Mouse (Mus musculus): Measurements from ENCODE around the gene Rtl8c.
"Not testable (repeated sequence)": the region's sequence is repeated elsewhere in the genome, so short reads cannot be mapped to it uniquely, and the experiment has no call there.

Rtl8c gene

DNA sequence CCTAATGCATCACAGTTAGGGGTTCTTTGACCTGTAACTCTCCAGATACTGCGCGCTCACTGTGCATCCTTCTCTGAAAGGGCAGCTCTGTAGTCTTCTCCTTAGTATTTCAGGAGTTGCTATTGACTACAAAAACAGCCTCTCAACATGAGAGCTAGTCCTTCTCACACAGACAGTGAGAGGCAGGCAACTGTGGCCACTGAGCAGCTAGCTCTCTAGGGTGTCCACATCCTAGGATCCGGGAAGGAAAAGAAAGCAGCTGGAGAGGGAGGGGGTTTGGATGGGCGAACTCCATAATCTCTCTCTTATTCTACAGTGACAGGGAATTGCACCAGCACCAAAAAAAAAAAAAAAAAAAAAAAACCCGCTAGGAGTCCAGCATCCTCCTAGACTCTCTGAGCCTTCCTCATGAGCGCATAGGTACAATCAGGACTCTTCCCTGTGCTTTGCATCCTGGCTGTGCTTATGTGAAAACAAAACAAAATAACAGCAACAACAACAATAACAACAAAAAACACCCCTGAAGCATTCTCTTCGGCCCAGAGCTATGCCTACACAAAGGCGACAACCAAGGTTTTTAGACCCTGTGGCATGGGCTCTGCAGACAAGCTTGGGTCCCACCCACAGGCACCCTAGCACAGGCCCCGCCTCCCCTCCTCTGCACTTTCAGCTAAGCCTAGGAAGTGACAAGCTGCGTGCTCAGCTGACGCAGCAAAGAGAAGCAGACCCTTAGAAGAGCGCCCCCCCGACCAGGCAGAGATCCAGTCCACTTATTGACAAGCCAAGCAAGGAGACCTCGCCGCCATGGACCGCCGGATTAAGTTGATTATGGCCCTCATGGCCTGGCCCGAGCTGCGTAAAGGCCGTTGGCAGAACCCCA, at the start of gene Rtl8c:
Gene Rtl8c, plus strand, starts transcription at position 791 of the 880 bp plus-strand sequence.
- no peak for DNase-seq (ENCODE audit: extremely low read depth, low read depth, low spot score)

DNA sequence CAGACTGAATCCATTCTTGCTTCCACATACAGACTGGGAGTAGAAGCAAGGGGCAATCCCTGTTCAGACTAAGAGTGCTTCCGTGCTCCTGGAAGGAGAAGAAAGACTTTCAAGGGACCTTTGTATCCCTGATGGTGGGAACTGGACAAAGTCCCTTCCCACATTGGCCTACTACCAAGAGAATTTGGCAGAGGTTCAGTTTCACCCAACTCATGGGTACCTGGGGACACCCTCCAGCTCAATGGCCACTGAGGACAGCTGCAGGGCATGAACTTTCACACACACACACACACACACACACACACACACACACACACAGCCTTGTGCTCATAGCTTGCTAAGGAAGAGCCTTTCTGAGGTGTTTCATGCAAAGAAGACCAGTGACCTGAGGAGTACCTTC, 28.5 kb upstream of the Rtl8c start:
- DNase-seq (ENCODE audit: extremely low read depth, low read depth, low spot score) = no peak

DNA sequence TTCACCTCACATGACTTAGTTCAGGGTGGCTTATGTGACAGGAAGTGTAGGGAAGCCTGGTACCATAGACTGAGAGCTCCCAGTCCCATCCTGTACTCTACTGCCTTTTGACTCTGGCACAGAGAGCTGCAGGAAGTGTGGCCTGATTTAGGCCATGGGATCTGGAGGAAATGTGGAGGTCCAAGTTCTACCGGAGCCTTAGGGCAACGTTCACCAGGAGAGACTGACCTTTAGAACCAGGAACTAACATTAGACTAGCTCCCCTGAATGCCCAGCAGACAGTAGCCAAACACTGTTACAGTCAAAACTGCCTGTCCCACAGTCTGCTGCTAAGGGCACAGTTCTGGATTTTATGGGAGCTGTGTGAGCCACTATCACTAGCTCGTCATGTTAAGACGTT, 26.4 kb upstream of the Rtl8c start:
- DNase-seq (ENCODE audit: extremely low read depth, low read depth, low spot score) = not testable (repeated sequence)

DNA sequence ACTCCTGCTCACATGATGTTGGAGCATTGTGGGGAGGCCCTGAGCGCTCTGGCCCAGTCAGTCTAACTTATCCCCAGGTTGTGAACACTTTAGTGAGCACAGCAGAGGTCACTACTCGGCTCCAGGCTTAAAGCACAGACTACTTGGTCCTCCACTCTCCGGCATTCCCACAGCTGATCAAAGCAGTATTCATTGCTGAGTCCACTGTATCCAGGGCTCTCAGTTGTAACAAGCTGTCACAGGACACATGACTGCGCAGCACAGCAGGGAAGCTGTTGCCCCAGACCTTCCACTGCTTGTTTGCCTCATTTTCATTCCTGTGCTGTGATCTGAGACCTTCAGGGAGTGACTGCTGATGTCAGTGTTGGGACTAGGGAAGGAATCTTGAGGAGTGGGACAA, 24.4 kb upstream of the Rtl8c start:
- DNase-seq (ENCODE audit: extremely low read depth, low read depth, low spot score) = not testable (repeated sequence)

DNA sequence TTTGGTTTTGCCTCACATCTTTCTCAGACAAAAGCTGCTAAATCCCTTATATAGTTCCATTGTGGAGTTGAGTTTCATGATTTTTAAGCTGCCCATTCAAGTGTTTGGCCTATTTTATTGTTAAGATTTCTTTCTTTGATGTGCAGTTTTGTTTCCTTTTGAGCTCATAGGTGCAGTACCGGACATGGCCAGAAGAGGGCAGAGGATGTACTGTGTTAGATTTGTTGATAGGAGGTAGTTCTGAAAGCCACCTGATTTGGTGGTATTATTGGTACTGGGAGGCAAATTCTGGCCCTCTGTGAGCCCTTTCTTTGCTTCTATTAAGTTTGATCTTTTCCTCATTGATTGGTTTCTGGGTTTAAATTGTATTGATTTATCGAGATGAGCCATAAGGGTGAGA, 7.8 kb upstream of the Rtl8c start:
- DNase-seq (ENCODE audit: extremely low read depth, low read depth, low spot score) = not testable (repeated sequence)

DNA sequence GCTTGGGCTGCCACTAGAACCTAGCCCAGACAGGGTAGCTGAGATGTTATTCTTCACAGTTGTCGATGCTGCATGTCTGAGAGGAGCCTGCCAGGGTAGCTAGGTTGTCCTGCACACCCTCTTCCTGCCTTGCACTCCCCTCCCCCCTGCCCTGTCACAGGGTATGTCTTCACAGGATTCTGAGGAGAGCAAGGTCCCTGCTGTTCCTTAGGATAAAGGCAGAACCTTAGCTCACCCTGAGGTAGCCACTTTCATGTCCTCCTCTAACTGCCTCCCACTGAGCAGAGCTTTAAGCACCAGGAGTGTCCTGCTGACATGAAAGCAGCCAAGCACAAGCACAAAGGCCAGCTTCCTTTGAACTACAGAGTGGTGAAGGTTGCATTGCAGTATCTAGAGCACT, 1.7 kb upstream of the Rtl8c start:
- DNase-seq (ENCODE audit: extremely low read depth, low read depth, low spot score) = not testable (repeated sequence)

DNA sequence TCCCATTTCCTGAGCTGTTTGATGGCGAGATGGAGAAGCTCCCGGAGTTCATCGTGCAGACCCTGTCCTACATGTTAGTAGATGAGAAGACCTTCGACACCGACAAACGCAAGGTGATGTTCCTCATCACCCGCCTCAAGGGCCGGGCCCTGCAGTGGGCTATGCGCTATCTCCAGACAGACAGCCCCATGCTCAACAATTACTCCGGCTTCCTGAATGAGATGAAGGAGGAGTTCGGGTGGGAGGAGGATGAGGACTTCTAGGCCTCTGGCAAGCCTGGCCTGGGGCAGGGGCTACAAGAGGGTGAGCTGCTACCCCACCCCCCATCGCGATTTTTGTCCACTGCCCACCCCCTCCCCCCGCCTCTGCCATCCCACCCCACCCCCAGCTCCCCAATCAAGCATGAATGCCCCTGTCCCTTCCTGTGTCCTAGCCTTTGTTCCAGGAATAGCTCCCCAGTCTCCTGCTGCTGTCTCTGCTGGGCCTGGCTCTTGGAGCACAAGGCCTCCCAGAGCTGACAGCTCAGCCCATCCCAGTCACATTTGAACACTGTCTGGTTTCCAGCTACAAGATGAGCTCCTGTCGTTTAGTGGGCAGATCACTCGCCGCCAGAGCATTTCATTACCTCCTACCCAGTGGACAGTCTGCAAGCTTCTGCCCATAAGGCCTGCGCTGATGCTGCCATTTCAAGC, 436 bp downstream of the Rtl8c start:
- no peak for DNase-seq (ENCODE audit: extremely low read depth, low read depth, low spot score)

DNA sequence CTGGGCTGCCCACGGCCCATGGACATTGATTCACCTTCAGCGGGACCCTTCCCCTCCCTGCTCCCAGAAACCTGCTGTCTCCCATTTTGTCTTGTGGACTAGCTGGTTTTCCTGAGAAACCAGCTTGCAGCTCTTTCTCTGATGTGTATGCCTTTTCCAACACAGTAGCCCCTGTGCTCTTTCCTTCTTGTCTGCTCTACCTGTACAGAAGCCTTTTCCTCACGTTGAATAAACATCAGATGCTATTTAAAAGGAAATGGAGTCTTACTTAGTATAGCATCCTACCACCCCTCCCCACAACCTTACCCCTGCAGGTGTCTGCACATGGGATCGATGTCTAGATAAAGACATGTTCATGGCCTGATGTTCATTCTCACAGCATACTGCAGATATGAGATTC, 1.0 kb downstream of the Rtl8c start, which contains the start of gene Gm14597:
Gene Gm14597, minus strand, starts transcription at position 101 of the 400 bp plus-strand sequence.
- not testable (repeated sequence) for DNase-seq (ENCODE audit: extremely low read depth, low read depth, low spot score)

DNA sequence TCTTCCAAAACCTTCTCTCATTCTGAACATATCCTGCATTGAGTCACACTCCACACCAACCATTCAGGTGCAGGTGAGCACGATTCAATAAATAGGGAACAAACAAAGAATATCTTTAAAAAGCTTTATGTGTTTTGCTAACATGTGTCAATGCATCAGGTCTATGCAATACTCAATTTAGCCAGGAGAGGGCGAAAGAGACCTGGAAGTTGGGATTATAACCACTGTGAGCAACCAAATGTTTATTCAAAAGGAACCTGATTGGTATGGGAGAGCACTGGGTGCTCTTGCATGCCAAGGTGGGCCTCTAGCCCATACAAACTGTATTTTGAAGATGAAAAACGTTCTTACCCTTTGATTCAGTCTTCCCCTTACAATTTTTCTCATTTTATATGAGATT, 2.7 kb downstream of the Rtl8c start:
- DNase-seq (ENCODE audit: extremely low read depth, low read depth, low spot score) = no peak

DNA sequence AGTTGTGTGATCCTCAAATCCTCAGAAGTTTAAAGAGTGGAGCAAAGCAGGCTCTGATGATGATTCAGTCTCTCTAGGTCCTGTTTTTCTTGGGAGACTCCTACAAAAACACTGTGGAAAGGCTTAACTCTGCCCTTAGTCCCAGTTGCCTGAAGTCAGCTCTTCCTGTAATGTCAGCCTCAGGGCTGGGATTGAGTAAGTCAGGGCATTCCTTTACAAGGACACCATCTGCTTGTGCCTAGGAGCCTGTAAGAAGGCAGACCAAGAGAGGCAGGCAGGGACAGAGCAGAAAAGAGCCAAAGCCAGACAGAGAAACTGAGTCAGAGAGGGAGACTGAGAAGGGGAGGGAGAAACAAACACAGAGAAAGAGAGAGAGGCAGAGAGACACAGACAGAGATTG, 3.6 kb downstream of the Rtl8c start:
- DNase-seq (ENCODE audit: extremely low read depth, low read depth, low spot score) = not testable (repeated sequence)

DNA sequence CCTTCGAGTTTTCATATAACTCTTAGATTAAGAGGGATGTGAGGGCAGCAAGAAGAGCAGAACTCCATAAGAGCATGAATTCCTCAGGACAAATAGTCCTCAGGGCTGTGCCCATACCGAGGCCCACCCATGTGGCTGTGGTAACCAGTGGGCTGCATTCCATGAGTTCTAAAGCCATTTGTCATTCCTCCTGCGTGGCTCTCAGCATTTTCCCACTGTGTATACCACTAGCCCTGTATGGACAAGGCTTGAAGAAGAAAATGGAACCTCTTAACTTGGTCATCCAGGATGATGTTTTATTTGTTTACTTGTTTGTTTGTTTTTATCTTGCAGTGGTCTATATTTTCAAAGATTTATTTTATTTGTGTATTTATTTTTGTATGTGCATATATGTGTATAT, 30.3 kb downstream of the Rtl8c start:
- DNase-seq (ENCODE audit: extremely low read depth, low read depth, low spot score) = not testable (repeated sequence)

DNA sequence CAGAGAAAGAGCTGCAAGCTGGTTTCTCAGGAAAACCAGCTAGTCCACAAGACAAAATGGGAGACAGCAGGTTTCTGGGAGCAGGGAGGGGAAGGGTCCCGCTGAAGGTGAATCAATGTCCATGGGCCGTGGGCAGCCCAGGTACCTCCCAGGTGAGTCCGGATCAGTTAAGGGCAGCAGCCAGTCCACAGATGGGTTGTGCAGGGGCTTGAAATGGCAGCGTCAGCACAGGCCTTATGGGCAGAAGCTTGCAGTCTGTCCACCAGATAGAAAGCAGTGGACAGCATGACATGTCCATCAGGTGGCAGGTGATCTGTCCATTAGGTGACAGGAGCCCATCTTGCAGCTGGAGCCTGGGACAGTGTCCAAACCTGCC, 34.8 kb downstream of the Rtl8c start:
- DNase-seq (ENCODE audit: extremely low read depth, low read depth, low spot score) = not testable (repeated sequence)

DNA sequence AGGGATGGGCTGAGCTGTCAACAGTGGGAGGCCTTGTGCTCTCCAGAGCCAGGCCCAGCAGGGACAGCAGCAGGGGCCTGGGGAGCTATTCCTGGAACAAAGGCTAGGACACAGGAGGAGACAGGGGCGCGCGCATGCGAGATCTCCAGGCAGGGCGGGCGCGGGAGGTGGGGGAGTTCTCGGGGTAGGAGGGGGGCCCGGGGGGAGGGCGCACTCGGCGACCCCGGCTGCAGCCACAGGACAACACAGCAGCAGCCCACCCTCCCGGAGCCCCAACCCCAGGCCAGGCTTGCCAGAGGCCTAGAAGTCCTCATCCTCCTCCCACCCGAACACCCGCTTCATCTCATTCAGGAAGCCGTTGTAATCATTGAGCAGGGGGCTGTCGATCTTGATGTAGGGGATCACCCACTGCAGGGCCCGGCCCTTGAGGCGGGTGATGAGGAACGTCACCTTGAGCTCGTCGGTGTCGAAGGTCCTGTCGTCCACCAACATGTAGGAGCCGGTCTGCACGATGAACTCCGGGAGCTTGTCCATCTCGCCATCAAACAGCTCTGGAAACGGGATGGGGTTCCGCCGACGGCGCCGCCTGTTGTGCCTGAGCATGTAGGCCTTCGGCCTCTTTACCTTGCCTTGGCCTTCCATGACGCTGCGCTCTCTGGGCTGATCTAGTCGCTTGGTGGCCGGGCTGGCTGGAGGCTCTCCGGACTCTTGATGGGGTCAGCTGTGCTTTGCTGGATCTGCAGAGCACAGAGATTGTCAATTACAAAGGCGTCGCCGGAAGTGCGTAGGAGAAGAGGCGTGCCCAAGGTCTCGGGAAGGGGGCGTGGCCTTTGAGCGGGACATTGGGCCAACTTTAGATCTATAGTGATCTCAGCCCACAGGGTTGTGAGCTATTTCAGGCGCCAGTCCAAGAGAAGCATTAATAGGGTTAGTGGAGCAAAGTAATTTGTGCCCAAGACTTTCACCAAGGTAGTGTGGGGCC, 35.4 kb downstream of the Rtl8c start, which contains the start of gene Rtl8a:
Gene Rtl8a, minus strand, starts transcription at position 703 of the 982 bp plus-strand sequence.
- DNase-seq (ENCODE audit: extremely low read depth, low read depth, low spot score) = peak; percentile 30

DNA sequence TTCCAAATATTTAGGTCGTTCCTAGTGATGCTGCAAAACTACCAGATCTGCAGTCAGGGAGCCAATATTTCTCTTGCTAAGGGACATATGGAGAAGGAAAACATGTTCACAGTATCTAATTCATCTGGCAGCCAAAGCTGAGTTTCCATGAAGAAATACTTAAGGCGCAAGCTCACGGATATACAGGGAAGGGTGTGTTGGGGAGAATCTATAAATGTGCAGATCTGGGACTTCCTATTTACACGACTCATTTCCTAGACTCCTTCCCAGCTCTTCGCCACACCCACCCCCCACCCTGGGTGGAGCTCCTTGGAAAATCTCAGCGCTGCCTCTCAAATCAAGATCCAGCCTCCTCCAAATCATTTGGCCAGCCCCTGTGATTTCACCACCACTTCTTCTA, 38.1 kb downstream of the Rtl8c start:
- DNase-seq (ENCODE audit: extremely low read depth, low read depth, low spot score) = no peak

DNA sequence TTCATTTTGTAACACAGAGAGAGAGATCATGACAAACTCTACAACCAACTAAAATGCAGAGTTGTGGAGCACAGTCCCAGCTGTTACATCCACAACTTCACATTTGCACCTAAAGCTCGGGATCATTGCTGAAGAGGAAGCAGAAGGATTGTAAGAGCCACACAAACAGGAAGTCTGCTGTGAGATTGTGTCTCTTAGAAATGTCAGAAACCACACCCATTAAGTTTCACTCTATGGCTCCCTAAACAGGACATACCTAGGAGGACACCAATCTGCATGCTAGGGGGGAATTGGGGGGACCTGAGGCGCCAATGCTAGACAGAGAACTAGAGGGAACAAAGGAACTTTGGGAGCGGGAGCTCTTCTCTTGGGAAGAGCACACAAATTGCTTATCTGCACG, 45.1 kb downstream of the Rtl8c start:
- not testable (repeated sequence) for DNase-seq (ENCODE audit: extremely low read depth, low read depth, low spot score)
